Mouse (Mus musculus): ENCODE data around the gene Dyrk1a. TPM values are rescaled to one million over a fixed set of nuclear protein-coding genes. Genes with fewer than 3 reads are reported as not detected.

Gene Dyrk1a
- polyA plus RNA-seq, 1 experiment: 52.1 TPM

GRCm38 (mm10) chr16:94590214-94590613 is 20.4 kb downstream of the Dyrk1a start:
- Histone ChIP-seq H3K27me3 (ENCODE audit: control insufficient read depth, insufficient read depth, low read length, poor library complexity, severe bottlenecking) (no peaks in the 10 kb centered on the region), H3K9ac (ENCODE audit: low read depth, poor library complexity, severe bottlenecking) (no peak overlapping the region), H3K9me3 (replicated peaks; ENCODE audit: control insufficient read depth, insufficient read depth, low read length, poor library complexity, severe bottlenecking) (no peaks in the 10 kb centered on the region), H3K4me1 (ENCODE audit: control insufficient read depth, insufficient read depth, low read length) (peaks cover 7% of the 10 kb centered on the region), H3K36me3 (ENCODE audit: control insufficient read depth, insufficient read depth, low read length, poor library complexity, severe bottlenecking) (no peaks in the 10 kb centered on the region), H3K4me3 (ENCODE audit: low read depth, low read length) (no peak overlapping the region), H3K27ac (ENCODE audit: insufficient read depth, low read length) (no peak overlapping the region)
- TF ChIP-seq POLR2A (IDR thresholded peaks at IDR 0.05; ENCODE audit: insufficient read depth, low read length): no peak
- TF ChIP-seq EP300 (IDR thresholded peaks at IDR 0.05; ENCODE audit: insufficient read depth, low read depth, low read length): no peak

DNA sequence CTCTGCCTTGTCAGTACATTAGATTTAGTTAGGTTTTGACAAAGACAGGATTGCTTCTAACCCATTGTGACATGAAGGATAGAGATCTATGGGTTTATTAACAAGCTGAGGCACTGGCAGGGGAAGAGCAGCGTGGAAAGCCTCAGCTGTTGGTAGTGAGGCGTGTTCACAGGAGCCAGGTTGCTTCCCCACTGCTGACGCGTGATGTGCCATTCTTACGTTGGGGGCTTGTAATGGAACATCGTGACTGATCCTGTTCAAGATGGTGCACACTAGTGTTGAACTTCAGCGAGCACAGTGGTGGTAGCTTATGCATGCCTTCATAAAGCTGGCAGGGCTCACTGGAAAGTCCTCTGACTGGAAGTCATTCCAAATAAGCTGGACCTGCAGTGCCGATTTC is 21.2 kb downstream of the Dyrk1a start:
- H3K9ac ChIP-seq (ENCODE audit: low read depth, poor library complexity, severe bottlenecking): no peak overlapping the region

GRCm38 (mm10) chr16:94591536-94591935 is 21.7 kb downstream of the Dyrk1a start:
- H3K27ac ChIP-seq (ENCODE audit: insufficient read depth, low read length): no peak overlapping the region
- H3K9ac ChIP-seq (ENCODE audit: low read depth, poor library complexity, severe bottlenecking): no peak overlapping the region
- H3K36me3 ChIP-seq (ENCODE audit: control insufficient read depth, insufficient read depth, low read length, poor library complexity, severe bottlenecking): no peaks in the 10 kb centered on the region
- H3K4me3 ChIP-seq (ENCODE audit: low read depth, low read length): no peak overlapping the region
- no peaks in the 10 kb centered on the region for H3K27me3 ChIP-seq (ENCODE audit: control insufficient read depth, insufficient read depth, low read length, poor library complexity, severe bottlenecking)
- peaks cover 7% of the 10 kb centered on the region for H3K4me1 ChIP-seq (ENCODE audit: control insufficient read depth, insufficient read depth, low read length)
- TF ChIP-seq POLR2A (IDR thresholded peaks at IDR 0.05; ENCODE audit: insufficient read depth, low read length): no peak
- no peak for TF ChIP-seq CTCF (IDR thresholded peaks at IDR 0.05; ENCODE audit: low read depth, low read length)
- TF ChIP-seq EP300 (IDR thresholded peaks at IDR 0.05; ENCODE audit: insufficient read depth, low read depth, low read length): no peak
- H3K9me3 ChIP-seq (replicated peaks; ENCODE audit: control insufficient read depth, insufficient read depth, low read length, poor library complexity, severe bottlenecking): no peaks in the 10 kb centered on the region

More for the DNA sequence above, 21.2 kb downstream of the Dyrk1a start:
- Histone ChIP-seq H3K27me3 (ENCODE audit: control insufficient read depth, insufficient read depth, low read length, poor library complexity, severe bottlenecking) (no peaks in the 10 kb centered on the region), H3K9me3 (replicated peaks; ENCODE audit: control insufficient read depth, insufficient read depth, low read length, poor library complexity, severe bottlenecking) (no peaks in the 10 kb centered on the region), H3K36me3 (ENCODE audit: control insufficient read depth, insufficient read depth, low read length, poor library complexity, severe bottlenecking) (no peaks in the 10 kb centered on the region), H3K27ac (ENCODE audit: insufficient read depth, low read length) (no peak overlapping the region), H3K4me1 (ENCODE audit: control insufficient read depth, insufficient read depth, low read length) (peaks cover 7% of the 10 kb centered on the region), H3K4me3 (ENCODE audit: low read depth, low read length) (no peak overlapping the region)
- TF ChIP-seq EP300 (IDR thresholded peaks at IDR 0.05; ENCODE audit: insufficient read depth, low read depth, low read length): no peak
- no peak for TF ChIP-seq POLR2A (IDR thresholded peaks at IDR 0.05; ENCODE audit: insufficient read depth, low read length)
- no peak for TF ChIP-seq CTCF (IDR thresholded peaks at IDR 0.05; ENCODE audit: low read depth, low read length)

DNA sequence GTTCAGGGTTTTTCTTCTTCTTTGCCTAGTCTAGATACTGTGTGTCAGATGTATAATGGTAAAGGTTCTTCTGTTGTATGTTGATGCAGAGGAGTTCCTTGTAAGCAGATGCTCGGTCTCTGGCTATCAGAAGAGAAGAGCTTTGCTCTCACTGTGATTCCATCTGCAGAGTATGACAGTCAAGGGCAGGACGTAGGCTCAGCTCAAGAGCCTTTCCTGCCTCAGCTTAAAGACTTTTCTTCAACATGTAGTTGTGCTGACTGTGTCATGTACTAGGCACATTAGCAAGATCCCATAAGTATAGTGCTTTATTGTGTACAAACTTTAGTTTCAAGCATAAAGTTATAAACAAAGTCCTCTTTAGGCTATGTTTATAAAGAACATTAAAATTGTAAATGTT is 26.8 kb downstream of the Dyrk1a start:
- Histone ChIP-seq H3K36me3 (ENCODE audit: control insufficient read depth, insufficient read depth, low read length, poor library complexity, severe bottlenecking) (no peaks in the 10 kb centered on the region), H3K9me3 (replicated peaks; ENCODE audit: control insufficient read depth, insufficient read depth, low read length, poor library complexity, severe bottlenecking) (no peaks in the 10 kb centered on the region), H3K4me1 (ENCODE audit: control insufficient read depth, insufficient read depth, low read length) (peaks cover 10% of the 10 kb centered on the region), H3K4me3 (ENCODE audit: low read depth, low read length) (no peak overlapping the region), H3K27me3 (ENCODE audit: control insufficient read depth, insufficient read depth, low read length, poor library complexity, severe bottlenecking) (no peaks in the 10 kb centered on the region), H3K9ac (ENCODE audit: low read depth, poor library complexity, severe bottlenecking) (no peak overlapping the region), H3K27ac (ENCODE audit: insufficient read depth, low read length) (no peak overlapping the region)
- no peak for TF ChIP-seq POLR2A (IDR thresholded peaks at IDR 0.05; ENCODE audit: insufficient read depth, low read length)
- no peak for TF ChIP-seq CTCF (IDR thresholded peaks at IDR 0.05; ENCODE audit: low read depth, low read length)
- no peak for TF ChIP-seq EP300 (IDR thresholded peaks at IDR 0.05; ENCODE audit: insufficient read depth, low read depth, low read length)

DNA sequence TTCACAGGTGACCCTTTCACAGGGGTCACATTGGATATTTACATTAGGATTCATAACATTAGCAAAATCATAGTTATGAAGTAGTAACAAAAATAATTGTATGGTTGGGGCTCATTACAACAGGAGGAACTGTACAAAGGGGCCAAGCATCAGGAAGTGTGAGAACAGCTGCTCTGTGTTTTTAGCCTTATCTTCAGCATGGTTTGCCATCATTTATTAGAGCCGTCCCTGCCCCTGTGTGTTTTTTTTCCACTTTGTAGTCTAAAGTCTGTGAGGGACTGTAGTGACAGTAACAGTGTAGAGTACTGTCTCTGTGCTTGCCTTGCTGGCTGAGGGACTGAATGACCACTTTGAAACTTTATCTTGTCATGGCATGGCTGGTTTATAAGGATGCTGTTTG is 27.8 kb downstream of the Dyrk1a start:
- peaks cover 13% of the 10 kb centered on the region for H3K4me1 ChIP-seq (ENCODE audit: control insufficient read depth, insufficient read depth, low read length)

DNA sequence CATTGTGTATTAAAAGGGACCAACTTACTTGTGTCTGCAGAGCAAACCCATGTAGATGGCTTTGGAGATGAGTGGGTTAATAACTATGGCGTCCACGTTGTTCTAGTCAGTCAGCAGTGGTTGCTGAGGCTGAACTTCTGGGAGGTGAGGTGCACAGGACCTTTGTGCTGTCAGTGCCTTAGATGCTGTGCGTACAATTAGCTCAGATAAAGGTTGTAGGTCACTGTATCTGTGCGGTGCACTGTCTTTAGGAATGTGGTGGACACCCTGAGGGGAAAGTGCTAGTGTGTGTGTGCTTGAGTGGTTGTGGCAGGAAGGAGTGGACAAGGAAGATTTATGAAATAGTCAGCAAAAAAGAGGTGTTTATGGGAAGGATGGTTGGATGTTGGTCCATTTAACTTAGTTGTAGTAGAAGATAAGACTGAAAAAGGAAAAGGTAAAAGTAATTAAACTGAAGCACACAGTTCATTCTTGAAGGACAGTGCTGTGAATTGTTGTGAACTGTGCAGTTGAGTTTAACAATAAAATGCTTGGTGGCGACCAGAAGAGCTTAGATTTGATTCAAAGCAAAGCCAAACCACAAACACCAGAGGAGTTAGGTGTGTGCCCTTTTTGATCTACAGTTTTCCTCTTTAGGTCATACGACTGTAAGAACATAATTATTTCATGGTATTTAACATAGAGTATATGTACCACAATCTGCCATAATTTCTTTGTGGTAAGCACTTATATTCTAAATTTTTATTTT is 30.3 kb downstream of the Dyrk1a start:
- Histone ChIP-seq H3K36me3 (ENCODE audit: control insufficient read depth, insufficient read depth, low read length, poor library complexity, severe bottlenecking) (no peaks in the 10 kb centered on the region), H3K4me3 (ENCODE audit: low read depth, low read length) (no peak overlapping the region), H3K4me1 (ENCODE audit: control insufficient read depth, insufficient read depth, low read length) (peaks cover 13% of the 10 kb centered on the region), H3K27ac (ENCODE audit: insufficient read depth, low read length) (no peak overlapping the region), H3K27me3 (ENCODE audit: control insufficient read depth, insufficient read depth, low read length, poor library complexity, severe bottlenecking) (no peaks in the 10 kb centered on the region), H3K9ac (ENCODE audit: low read depth, poor library complexity, severe bottlenecking) (no peak overlapping the region), H3K9me3 (replicated peaks; ENCODE audit: control insufficient read depth, insufficient read depth, low read length, poor library complexity, severe bottlenecking) (no peaks in the 10 kb centered on the region)
- TF ChIP-seq POLR2A (IDR thresholded peaks at IDR 0.05; ENCODE audit: insufficient read depth, low read length) (no peak), EP300 (IDR thresholded peaks at IDR 0.05; ENCODE audit: insufficient read depth, low read depth, low read length) (no peak), CTCF (IDR thresholded peaks at IDR 0.05; ENCODE audit: low read depth, low read length) (no peak)

More for the DNA sequence above, 27.8 kb downstream of the Dyrk1a start:
- Histone ChIP-seq H3K27ac (ENCODE audit: insufficient read depth, low read length) (no peak overlapping the region), H3K9me3 (replicated peaks; ENCODE audit: control insufficient read depth, insufficient read depth, low read length, poor library complexity, severe bottlenecking) (no peaks in the 10 kb centered on the region), H3K9ac (ENCODE audit: low read depth, poor library complexity, severe bottlenecking) (no peak overlapping the region), H3K27me3 (ENCODE audit: control insufficient read depth, insufficient read depth, low read length, poor library complexity, severe bottlenecking) (no peaks in the 10 kb centered on the region), H3K4me3 (ENCODE audit: low read depth, low read length) (no peak overlapping the region), H3K36me3 (ENCODE audit: control insufficient read depth, insufficient read depth, low read length, poor library complexity, severe bottlenecking) (no peaks in the 10 kb centered on the region)
- TF ChIP-seq EP300 (IDR thresholded peaks at IDR 0.05; ENCODE audit: insufficient read depth, low read depth, low read length) (no peak), CTCF (IDR thresholded peaks at IDR 0.05; ENCODE audit: low read depth, low read length) (no peak), POLR2A (IDR thresholded peaks at IDR 0.05; ENCODE audit: insufficient read depth, low read length) (no peak)

Measured in ES-Bruce4 (cell line).